Mouse (Mus musculus) hindbrain, postnatal 0 days (tissue): ENCODE measurements around the gene Smyd2. TPM values are rescaled to one million over a fixed set of nuclear protein-coding genes. Genes with fewer than 3 reads are reported as not detected.
A peak's percentile ranks its signal among the peaks of the same experiment; 100 is the strongest.

Experiments
- ATAC-seq: fragments of 200-750 bp; cut with Nextera tagmentation; 2 replicates; pipeline ENCODE4 v1.8.0; 2017; ENCODE audit warnings: mild to moderate bottlenecking, moderate TSS enrichment, moderate library complexity
- DNase-seq: peaks from one replicate; pipeline ENCODE4 v3.0.0-alpha.2; 2015; ENCODE audit warnings: low spot score
- H3K27ac ChIP-seq: fragments of 300-500 bp; sonication (generic); 2 replicates; pipeline ENCODE4 v1.5.1; 2014; ENCODE audit warnings: mild to moderate bottlenecking
- H3K27me3 ChIP-seq: fragments of 300-500 bp; sonication (generic); 2 replicates; pipeline ENCODE4 v1.6.1; 2014; ENCODE audit warnings: low read length, mixed read lengths; ENCODE audit not compliant: insufficient read depth
- H3K36me3 ChIP-seq: fragments of 300-500 bp; sonication (generic); 2 replicates; pipeline ENCODE4 v1.6.1; 2014; ENCODE audit warnings: low read length, mixed read lengths; ENCODE audit not compliant: insufficient read depth
- H3K4me1 ChIP-seq: fragments of 300-500 bp; sonication (generic); 2 replicates; pipeline ENCODE4 v1.6.1; 2014; ENCODE audit warnings: antibody characterized with exemption, low read length, mixed read lengths; ENCODE audit not compliant: insufficient read depth
- H3K4me2 ChIP-seq: fragments of 300-500 bp; sonication (generic); 2 replicates; pipeline ENCODE4 v1.6.1; 2014; ENCODE audit warnings: low read depth, mild to moderate bottlenecking, low read length, moderate library complexity, mixed read lengths
- H3K4me3 ChIP-seq: fragments of 300-500 bp; sonication (generic); 2 replicates; pipeline ENCODE4 v1.5.1; 2014; ENCODE audit warnings: low read length
- H3K9ac ChIP-seq: fragments of 300-500 bp; sonication (generic); replicated peaks from 2 replicates; pipeline ENCODE4 v1.6.1; 2014; ENCODE audit warnings: mild to moderate bottlenecking, low read length, moderate library complexity, mixed read lengths
- H3K9me3 ChIP-seq: fragments of 300-500 bp; sonication (generic); 2 replicates; pipeline ENCODE4 v1.6.1; 2016; ENCODE audit warnings: low read length, mixed read lengths
- CTCF ChIP-seq: IDR thresholded peaks from 2 replicates; pipeline ENCODE4 v1.5.1; 2016; ENCODE audit warnings: antibody characterized with exemption, control low read depth, low read depth
- WGBS: fragments of 180-500 bp; shearing (Covaris S2); extraction: QIAGEN DNeasy Blood & Tissue Kit; methylation state at CpG from one replicate; pipeline ENCODE4 v1.1.7; 2014; 5-methylcytosine and 5-hydroxymethylcytosine counted together
- polyA plus RNA-seq: library from polyadenylated mRNA; unstranded; fragments of >200 nt; fragmentation: Nextera tagmentation; extraction: Ambion mirVana; gene quantifications from 2 replicates; pipeline ENCODE4 v1.2.1, GENCODE M21; 2015
- total RNA-seq: library from RNA; depleted of rRNA; stranded (reverse); fragments of >200 nt; gene quantifications from 2 replicates; pipeline ENCODE4 v1.2.3, GENCODE M21; 2014

Gene Smyd2
- total and polyA plus RNA-seq, 2 experiments from 2014 or later, result 61.9 to 81.8 TPM

- peak overlapping the region; percentile 93 for H3K4me2 ChIP-seq
- DNase-seq (peak; percentile 31), ATAC-seq (peak; percentile 25; the same call in 1 of the 2 replicates)
- H3K9ac ChIP-seq, result peak overlapping the region; percentile 77
- no peak for TF ChIP-seq CTCF
- no peaks in the 10 kb centered on the region for H3K27me3 ChIP-seq
- H3K4me3 ChIP-seq, result peak overlapping the region; percentile 79
- 43% methylated on average over 28 of the region's 28 CpGs for WGBS
- no peaks in the 10 kb centered on the region for H3K9me3 ChIP-seq
- no peaks in the 10 kb centered on the region for H3K36me3 ChIP-seq
- H3K27ac ChIP-seq, result no peak overlapping the region
- peaks cover 6% of the 10 kb centered on the region; the same call in 1 of the 2 replicates for H3K4me1 ChIP-seq
These were observed 1.2 kb downstream of the Smyd2 start for GRCm38 (mm10) chr1:189920701-189921567.

DNA sequence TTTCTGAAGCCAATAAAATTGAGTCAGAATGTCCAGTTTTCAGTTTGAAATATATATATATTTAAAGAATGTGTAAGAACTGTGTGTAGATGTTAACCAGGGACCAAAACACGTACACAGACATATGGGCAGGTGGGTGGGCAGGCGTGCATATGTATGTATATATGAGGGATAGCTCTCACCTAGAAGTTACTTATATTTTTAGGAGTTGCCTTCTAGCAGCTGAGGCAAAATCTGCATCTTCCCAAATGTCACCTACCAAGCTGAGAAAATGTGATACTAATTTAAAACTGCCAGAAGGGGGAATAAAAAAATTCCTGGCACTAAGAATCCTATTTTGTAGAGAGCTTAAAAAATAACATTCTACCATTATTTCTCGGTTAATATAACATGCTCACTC, 2.4 kb downstream of the Smyd2 start:
- 92% methylated on average over 3 of the region's 3 CpGs for WGBS
- no peak for ATAC-seq
- H3K27me3 ChIP-seq, result no peaks in the 10 kb centered on the region
- peaks cover 6% of the 10 kb centered on the region; the same call in 1 of the 2 replicates for H3K4me1 ChIP-seq
- H3K4me3 ChIP-seq, result no peak overlapping the region
- no peak overlapping the region for H3K4me2 ChIP-seq
- H3K9ac ChIP-seq, result no peak overlapping the region
- no peak for DNase-seq
- no peaks in the 10 kb centered on the region for H3K36me3 ChIP-seq
- H3K9me3 ChIP-seq, result no peaks in the 10 kb centered on the region
- no peak overlapping the region for H3K27ac ChIP-seq
- TF ChIP-seq CTCF, result no peak

GRCm38 (mm10) chr1:189917126-189917500, 5.0 kb downstream of the Smyd2 start:
- DNase-seq, result no peak

GRCm38 (mm10) chr1:189916422-189917125, 5.6 kb downstream of the Smyd2 start:
- ATAC-seq, result no peak
- Histone ChIP-seq H3K4me3 (no peak overlapping the region), H3K27me3 (no peaks in the 10 kb centered on the region), H3K4me2 (no peak overlapping the region), H3K36me3 (peaks cover 5% of the 10 kb centered on the region; the same call in 1 of the 2 replicates), H3K4me1 (0 out of 2 replicates have a peak, but pooled peaks cover 4% of the 10 kb centered on the region), H3K27ac (no peak overlapping the region), H3K9me3 (no peaks in the 10 kb centered on the region), H3K9ac (no peak overlapping the region)
- 54% methylated on average over 10 of the region's 10 CpGs for WGBS
- no peak for DNase-seq
- TF ChIP-seq CTCF, result no peak

More at GRCm38 (mm10) chr1:189917126-189917500, 5.0 kb downstream of the Smyd2 start:
- WGBS, result 60% methylated on average over 4 of the region's 4 CpGs
- ATAC-seq, result no peak
- Histone ChIP-seq H3K27ac (no peak overlapping the region), H3K9me3 (no peaks in the 10 kb centered on the region), H3K27me3 (no peaks in the 10 kb centered on the region), H3K9ac (no peak overlapping the region), H3K36me3 (peaks cover 5% of the 10 kb centered on the region; the same call in 1 of the 2 replicates), H3K4me2 (no peak overlapping the region), H3K4me3 (no peak overlapping the region), H3K4me1 (0 out of 2 replicates have a peak, but pooled peaks cover 6% of the 10 kb centered on the region)
- TF ChIP-seq CTCF, result no peak

DNA sequence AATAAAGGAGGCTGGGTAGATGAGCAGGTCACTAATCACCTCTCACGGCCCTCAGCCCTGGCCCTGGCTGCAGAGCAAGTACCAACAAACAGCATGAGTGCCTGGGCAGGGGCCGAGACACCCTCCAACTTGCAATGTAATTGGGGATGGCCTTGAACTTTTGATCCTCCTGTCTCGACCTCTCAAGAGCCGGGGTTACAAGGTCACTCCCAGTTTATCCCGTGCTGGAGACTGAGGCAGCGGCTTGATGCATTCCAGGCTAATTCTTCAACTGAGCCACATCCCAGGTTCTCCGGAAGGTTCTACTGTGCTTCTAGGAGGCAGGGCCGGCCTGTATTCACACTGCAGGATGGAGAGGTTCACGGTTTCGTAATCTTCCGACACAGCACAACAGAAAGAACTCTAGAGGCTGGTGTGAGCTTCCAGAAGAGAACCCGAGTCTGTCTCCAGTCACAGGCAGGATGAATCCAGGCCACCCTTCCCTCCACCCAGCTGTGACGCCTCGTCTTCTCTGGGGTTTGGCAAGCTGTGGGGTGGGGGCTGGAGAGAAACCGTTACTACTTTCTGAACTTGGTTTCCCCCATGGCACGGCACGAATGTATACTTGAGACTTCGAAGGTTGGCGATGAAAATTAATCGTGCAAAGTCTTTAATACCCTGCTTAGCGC, 8.9 kb downstream of the Smyd2 start:
- no peaks in the 10 kb centered on the region for H3K9me3 ChIP-seq
- peaks cover 5% of the 10 kb centered on the region; the same call in 1 of the 2 replicates for H3K36me3 ChIP-seq
- H3K4me2 ChIP-seq, result no peak overlapping the region
- no peaks in the 10 kb centered on the region for H3K4me1 ChIP-seq
- H3K9ac ChIP-seq, result no peak overlapping the region
- DNase-seq (no peak), ATAC-seq (no peak)
- no peak for TF ChIP-seq CTCF
- 87% methylated on average over 21 of the region's 21 CpGs for WGBS
- H3K27ac ChIP-seq, result no peak overlapping the region
- no peaks in the 10 kb centered on the region for H3K27me3 ChIP-seq
- H3K4me3 ChIP-seq, result no peak overlapping the region

- H3K9me3 ChIP-seq, result no peaks in the 10 kb centered on the region
- no peak for ATAC-seq
- H3K9ac ChIP-seq, result no peak overlapping the region
- no peak overlapping the region for H3K27ac ChIP-seq
- no peaks in the 10 kb centered on the region for H3K27me3 ChIP-seq
- peaks cover 5% of the 10 kb centered on the region; the same call in 1 of the 2 replicates for H3K36me3 ChIP-seq
- H3K4me2 ChIP-seq, result no peak overlapping the region
- TF ChIP-seq CTCF, result no peak
- WGBS, result 49% methylated on average over 13 of the region's 13 CpGs
- no peak overlapping the region for H3K4me3 ChIP-seq
- DNase-seq, result peak; percentile 34
- H3K4me1 ChIP-seq, result no peaks in the 10 kb centered on the region
These were observed 11.3 kb downstream of the Smyd2 start for GRCm38 (mm10) chr1:189910685-189911345.
